ENCODE assay signal across 8 mouse cellular contexts in the genomic region with DNA sequence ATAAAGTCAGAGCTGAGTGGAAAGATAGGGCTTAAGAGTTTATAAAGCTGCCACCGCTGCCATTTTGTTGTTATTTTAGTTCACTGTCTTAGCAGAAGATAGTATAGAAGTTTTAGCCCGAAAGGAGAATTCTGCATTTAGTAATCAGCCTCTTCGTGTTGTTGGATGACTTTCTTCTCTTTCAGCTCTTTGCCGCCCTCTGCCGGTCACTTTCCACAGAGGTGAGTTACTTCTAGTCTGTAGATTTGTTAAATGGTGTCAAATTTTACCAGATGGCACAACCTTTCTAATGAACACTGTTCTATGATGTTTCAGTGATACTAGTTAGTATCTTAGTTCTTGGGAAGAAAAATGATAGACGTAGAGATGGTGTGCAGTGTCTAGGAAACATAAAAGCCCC. TPM values are rescaled to one million over a fixed set of nuclear protein-coding genes. Genes with fewer than 3 reads are reported as not detected.
DNase-seq lines count a peak whose midpoint lies in the region; ATAC-seq and TF ChIP-seq lines count a peak whose summit lies in the region.

No protein-coding gene starts in this region.

- H3K4me3 ChIP-seq in kidney, adult 2 months (ENCODE audit: insufficient read depth, low read depth, low read length) = no peak overlapping the region
- no peak overlapping the region for H3K4me3 ChIP-seq in kidney, embryonic 16.5 days (ENCODE audit: low read length)
- H3K4me3 ChIP-seq in MEL (ENCODE audit: control insufficient read depth in 1 of 2, insufficient read depth in 1 of 2, low read depth in 2 of 2, low read length in 2 of 2) = no peak overlapping the region

- no peaks in the 10 kb centered on the region for H3K27me3 ChIP-seq in kidney, adult 2 months (replicated peaks; ENCODE audit: control insufficient read depth, insufficient read depth, low read length)
- H3K27me3 ChIP-seq in kidney, embryonic 16.5 days (ENCODE audit: insufficient read depth, low read length) = no peaks in the 10 kb centered on the region
- H3K27me3 ChIP-seq in MEL (ENCODE audit: control insufficient read depth in 1 of 2, insufficient read depth in 2 of 2, low read length in 2 of 2) = no peaks in the 10 kb centered on the region

- no peak for TF ChIP-seq EP300 in MEL (IDR thresholded peaks at IDR 0.05; ENCODE audit: low read depth in 1 of 2, low read length in 2 of 2)

- H3K79me2 ChIP-seq in MEL (ENCODE audit: control insufficient read depth, insufficient read depth, low read length, poor library complexity) = no peaks in the 10 kb centered on the region

- 0 out of 2 replicates have a peak, but pooled peaks cover 2% of the 10 kb centered on the region for H3K36me3 ChIP-seq in kidney, adult 2 months (ENCODE audit: control insufficient read depth, insufficient read depth, low read length)
- H3K36me3 ChIP-seq in kidney, embryonic 16.5 days (ENCODE audit: insufficient read depth, low read length) = no peaks in the 10 kb centered on the region
- H3K36me3 ChIP-seq in MEL (ENCODE audit: control insufficient read depth in 1 of 2, insufficient read depth in 2 of 2, low read length in 2 of 2) = peaks cover 0 to 1% of the 10 kb centered on the region in 2 experiments; a peak in 1 of 4 replicates

- H3K9me3 ChIP-seq in kidney, embryonic 16.5 days (ENCODE audit: low read length) = no peaks in the 10 kb centered on the region
- H3K9me3 ChIP-seq in MEL (replicated peaks; ENCODE audit: insufficient read depth, low read length) = no peaks in the 10 kb centered on the region

- TF ChIP-seq RAD21 in MEL (IDR thresholded peaks at IDR 0.05; ENCODE audit: low read depth, low read length) = peak; percentile 91

- WGBS in kidney, adult 2 months = 15% methylated on average over 6 of the region's 6 CpGs
- 19% methylated on average over 6 of the region's 6 CpGs for WGBS in kidney, embryonic 16.5 days

- no peak for ATAC-seq in kidney, embryonic 16.5 days (ENCODE audit: low FRiP score, low TSS enrichment)
- ATAC-seq in megakaryocyte, adult 5-6 weeks (ENCODE audit: poor library complexity, severe bottlenecking) = peak; percentile 66

- H3K4me2 ChIP-seq in kidney, embryonic 16.5 days (replicated peaks; ENCODE audit: low read depth, low read length) = no peak overlapping the region

- H3K9ac ChIP-seq in kidney, embryonic 16.5 days (replicated peaks; ENCODE audit: low read length) = no peak overlapping the region
- no peak overlapping the region for H3K9ac ChIP-seq in MEL (ENCODE audit: control insufficient read depth, low read depth, low read length, poor library complexity, severe bottlenecking)

- DNase-seq in kidney, adult 2 months = peak; percentile 79
- DNase-seq in MEL (ENCODE audit: low read depth, low spot score) = peak; percentile 93
- DNase-seq in cerebellum, adult 11-12 months = peak; percentile 28
- peak; percentile 71 for DNase-seq in gastrocnemius, adult 18-20 months (ENCODE audit: low spot score)
- peak; percentile 44 for DNase-seq in layer of hippocampus, adult 9-10 months (ENCODE audit: low spot score)
- peak; percentile 36 to 37 for DNase-seq in thymus, adult 18-20 months

- no peak for TF ChIP-seq POLR2A in kidney, adult 2 months (IDR thresholded peaks at IDR 0.05; ENCODE audit: low read depth, low read length)
- no peak for TF ChIP-seq POLR2A in MEL (IDR thresholded peaks at IDR 0.05; ENCODE audit: control insufficient read depth in 1 of 2, insufficient read depth in 1 of 2, low read depth in 1 of 2, low read length in 2 of 2, poor library complexity in 1 of 2)

- TF ChIP-seq CTCF in kidney, adult 2 months (conservative IDR thresholded peaks at IDR 0.05; ENCODE audit: insufficient read depth, insufficient read length, low read depth, low read length) = peak; percentile 57
- peak; percentile 77 to 98 (median 79) for TF ChIP-seq CTCF in MEL (IDR thresholded peaks at IDR 0.05 in 2 of 3, conservative IDR thresholded peaks at IDR 0.05 in 1 of 3; ENCODE audit: control insufficient read depth in 1 of 3, insufficient read depth in 1 of 3, low read depth in 2 of 3, low read length in 3 of 3, poor library complexity in 1 of 3, severe bottlenecking in 1 of 3)

- no peaks in the 10 kb centered on the region; the same call in 1 of the 2 replicates for H3K4me1 ChIP-seq in kidney, adult 2 months (ENCODE audit: control insufficient read depth, insufficient read depth, low read length)
- no peaks in the 10 kb centered on the region for H3K4me1 ChIP-seq in kidney, embryonic 16.5 days (ENCODE audit: insufficient read depth, low read length)
- no peaks in the 10 kb centered on the region for H3K4me1 ChIP-seq in MEL (ENCODE audit: control insufficient read depth in 1 of 2, insufficient read depth in 2 of 2, low read length in 2 of 2)

- no peak overlapping the region for H3K27ac ChIP-seq in kidney, adult 2 months (ENCODE audit: insufficient read depth, low read depth, low read length)
- no peak overlapping the region for H3K27ac ChIP-seq in kidney, embryonic 16.5 days (ENCODE audit: low read length)
- no peak overlapping the region for H3K27ac ChIP-seq in MEL (ENCODE audit: control insufficient read depth, low read depth, low read length)

TF ChIP-seq in MEL, 35 proteins besides CTCF, POLR2A, EP300 and RAD21:
- TF ChIP-seq SMC3 (IDR thresholded peaks at IDR 0.05; ENCODE audit: low read depth, low read length) (peak; percentile 96), ZC3H11A (IDR thresholded peaks at IDR 0.05; ENCODE audit: low read depth, low read length) (peak; percentile 88), NELFE (IDR thresholded peaks at IDR 0.05; ENCODE audit: low read depth, low read length) (no peak)

RNA-seq across cellular contexts. Expression of a gene that starts 7.7 kb away (rescaled TPM):
- 25.5 and 28.4 TPM in 2 replicates for polyA plus RNA-seq in kidney, adult 2 months (2012; rRNA removed)
- polyA plus RNA-seq in kidney, embryonic 16.5 days (2015; fragmentation: Nextera tagmentation; extraction: Ambion mirVana) = 12.0 and 15.6 TPM in 2 replicates
- total RNA-seq in MEL (2012; rRNA removed) = 30.1 and 32.4 TPM in 2 replicates
- 10 to 100 TPM; 30.2 to 59.1 TPM for polyA plus RNA-seq in MEL (2012; ENCODE audit: insufficient read depth in 1 of 2, insufficient read length in 2 of 2, low read depth in 1 of 2, low replicate concordance in 2 of 2, missing spikeins in 1 of 2)
- 10 to 100 TPM; 13.0 to 16.6 TPM for total RNA-seq in gastrocnemius, adult 18-20 months (2021)
- total RNA-seq in megakaryocyte, adult 5-6 weeks (2015) = 9.0 and 10.6 TPM in 2 replicates
- total RNA-seq in megakaryocyte, adult 5-6 weeks (2017) = 8.7 and 19.2 TPM in 2 replicates

RNA-seq across cellular contexts. Expression of a gene that starts 7.7 kb away (rescaled TPM):
- 10.2 and 12.7 TPM in 2 replicates for polyA plus RNA-seq in kidney, adult 2 months (2012; rRNA removed)
- 15.3 and 18.5 TPM in 2 replicates for polyA plus RNA-seq in kidney, embryonic 16.5 days (2015; fragmentation: Nextera tagmentation; extraction: Ambion mirVana)
- 10.0 and 10.1 TPM in 2 replicates for total RNA-seq in MEL (2012; rRNA removed)
- 10 to 100 TPM in 1 of 2 experiments, not detected in 1; 18.8 TPM for polyA plus RNA-seq in MEL (2012; ENCODE audit: insufficient read depth in 1 of 2, insufficient read length in 2 of 2, low read depth in 1 of 2, low replicate concordance in 2 of 2, missing spikeins in 1 of 2)
- 10 to 100 TPM; 17.8 to 18.1 TPM for total RNA-seq in gastrocnemius, adult 18-20 months (2021)
- total RNA-seq in megakaryocyte, adult 5-6 weeks (2015) = 29.8 and 37.1 TPM in 2 replicates
- total RNA-seq in megakaryocyte, adult 5-6 weeks (2017) = 19.2 and 29.5 TPM in 2 replicates

RNA-seq across cellular contexts. Expression of a gene that starts 21.5 kb away (rescaled TPM):
- 158 and 166 TPM in 2 replicates for polyA plus RNA-seq in kidney, adult 2 months (2012; rRNA removed)
- 4.9 and 5.7 TPM in 2 replicates for polyA plus RNA-seq in kidney, embryonic 16.5 days (2015; fragmentation: Nextera tagmentation; extraction: Ambion mirVana)
- total RNA-seq in MEL (2012; rRNA removed) = not detected in 2 replicates
- under 1 TPM in 1 of 2 experiments, not detected in 1; 0.04 TPM for polyA plus RNA-seq in MEL (2012; ENCODE audit: insufficient read depth in 1 of 2, insufficient read length in 2 of 2, low read depth in 1 of 2, low replicate concordance in 2 of 2, missing spikeins in 1 of 2)
- total RNA-seq in gastrocnemius, adult 18-20 months (2021) = under 1 TPM; 0.07 to 0.16 TPM
- total RNA-seq in megakaryocyte, adult 5-6 weeks (2015) = 2.8 and 3.9 TPM in 2 replicates
- 3.3 and 6.1 TPM in 2 replicates for total RNA-seq in megakaryocyte, adult 5-6 weeks (2017)

Comparison
In these comparisons a context has a peak if more than half of its experiments do, and no peak if none do; other contexts are left out.
1. DNase-seq: peak in every context shown above with its lines; median percentile 93 in MEL; 79 in kidney, adult 2 months; 71 in gastrocnemius, adult 18-20 months; 44 in layer of hippocampus, adult 9-10 months; 36 in thymus, adult 18-20 months; 28 in cerebellum, adult 11-12 months.